Mouse (Mus musculus): ENCODE measurements around the gene Rab36. TPM values are rescaled to one million over a fixed set of nuclear protein-coding genes. Genes with fewer than 3 reads are reported as not detected.

Rab36 gene
- polyA plus RNA-seq, 1 experiment: 19.3 TPM

GRCm38 (mm10) chr10:75056255-75056654, 19.4 kb downstream of the Rab36 start:
- no peak for TF ChIP-seq CTCF (IDR thresholded peaks at IDR 0.05; ENCODE audit: insufficient read depth, low read length)
- TF ChIP-seq POLR2A (IDR thresholded peaks at IDR 0.05; ENCODE audit: borderline replicate concordance, extremely low read depth, low read depth, low read length): no peak
- WGBS: 48% methylated on average over 4 of the region's 4 CpGs
- Histone ChIP-seq H3K4me1 (ENCODE audit: control insufficient read depth, insufficient read depth, low read length) (0 out of 2 replicates have a peak, but pooled peaks cover 2% of the 10 kb centered on the region), H3K4me3 (replicated peaks; ENCODE audit: extremely low read depth, low read depth, low read length) (no peak overlapping the region)
- DNase-seq: no peak

GRCm38 (mm10) chr10:75058336-75058735, 21.5 kb downstream of the Rab36 start:
- 60% methylated on average over 8 of the region's 8 CpGs for WGBS
- H3K4me1 ChIP-seq (ENCODE audit: control insufficient read depth, insufficient read depth, low read length): peaks cover 11% of the 10 kb centered on the region
- DNase-seq: peak; percentile 46
- no peak overlapping the region for H3K4me3 ChIP-seq (replicated peaks; ENCODE audit: extremely low read depth, low read depth, low read length)
- TF ChIP-seq POLR2A (IDR thresholded peaks at IDR 0.05; ENCODE audit: borderline replicate concordance, extremely low read depth, low read depth, low read length): no peak
- no peak for TF ChIP-seq CTCF (IDR thresholded peaks at IDR 0.05; ENCODE audit: insufficient read depth, low read length)

DNA sequence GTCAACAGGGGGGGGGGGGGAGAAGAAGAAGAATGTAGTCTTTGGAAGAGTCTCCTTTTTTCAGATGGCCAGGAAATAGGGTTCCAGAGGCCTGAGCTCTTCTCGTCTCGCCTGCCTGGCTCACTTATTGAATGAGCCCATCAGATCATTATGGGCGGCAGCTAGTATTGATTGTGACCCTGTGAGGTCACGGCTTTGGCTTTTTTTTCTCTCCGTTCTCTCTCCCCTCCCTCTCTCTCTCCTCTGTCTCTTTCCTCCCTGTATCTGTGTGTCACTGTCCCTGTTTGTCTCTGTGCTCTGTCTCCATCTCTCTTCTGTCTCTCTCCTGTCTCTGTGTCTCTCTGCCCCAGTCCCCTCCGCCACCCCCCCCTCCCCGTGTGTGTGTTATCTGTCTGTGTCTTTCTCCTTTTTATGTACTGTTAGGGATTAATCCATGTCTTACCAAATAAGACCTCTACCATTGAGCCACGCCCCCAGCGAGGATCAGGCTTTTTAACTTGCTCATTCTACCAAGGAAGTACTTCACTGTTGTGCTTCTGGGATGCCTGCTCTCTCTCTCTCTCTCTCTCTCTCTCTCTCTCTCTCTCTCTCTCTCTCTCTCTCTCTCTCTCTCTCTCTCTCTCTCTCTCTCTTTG, 22.0 kb downstream of the Rab36 start:
- H3K4me3 ChIP-seq (replicated peaks; ENCODE audit: extremely low read depth, low read depth, low read length): no peak overlapping the region
- no peak for DNase-seq
- 41% methylated on average over 9 of the region's 9 CpGs for WGBS
- H3K4me1 ChIP-seq (ENCODE audit: control insufficient read depth, insufficient read depth, low read length): peaks cover 14% of the 10 kb centered on the region
- TF ChIP-seq POLR2A (IDR thresholded peaks at IDR 0.05; ENCODE audit: borderline replicate concordance, extremely low read depth, low read depth, low read length): no peak
- TF ChIP-seq CTCF (IDR thresholded peaks at IDR 0.05; ENCODE audit: insufficient read depth, low read length): no peak

- under 1% methylated on average over 11 of the region's 11 CpGs for WGBS
- TF ChIP-seq CTCF (IDR thresholded peaks at IDR 0.05; ENCODE audit: insufficient read depth, low read length) (peak; percentile 88), POLR2A (IDR thresholded peaks at IDR 0.05; ENCODE audit: borderline replicate concordance, extremely low read depth, low read depth, low read length) (no peak)
- Histone ChIP-seq H3K4me3 (replicated peaks; ENCODE audit: extremely low read depth, low read depth, low read length) (no peak overlapping the region), H3K4me1 (ENCODE audit: control insufficient read depth, insufficient read depth, low read length) (peaks cover 14% of the 10 kb centered on the region)
- DNase-seq: peak; percentile 70
These were observed 22.5 kb downstream of the Rab36 start for GRCm38 (mm10) chr10:75059396-75059795.

GRCm38 (mm10) chr10:75060217-75060842, 23.5 kb downstream of the Rab36 start, which contains the start of gene Bcr:
Gene Bcr (plus strand): TSS chr10:75060592.
- peak; percentile 81 for DNase-seq
- Histone ChIP-seq H3K4me1 (ENCODE audit: control insufficient read depth, insufficient read depth, low read length) (peaks cover 12% of the 10 kb centered on the region), H3K4me3 (replicated peaks; ENCODE audit: extremely low read depth, low read depth, low read length) (peak within 1 kb of the TSS; percentile 75)
- TF ChIP-seq POLR2A (IDR thresholded peaks at IDR 0.05; ENCODE audit: borderline replicate concordance, extremely low read depth, low read depth, low read length) (peak; percentile 67; the same call in 1 of the 2 replicates), CTCF (IDR thresholded peaks at IDR 0.05; ENCODE audit: insufficient read depth, low read length) (no peak)
- 1% methylated on average over 73 of the region's 73 CpGs for WGBS

GRCm38 (mm10) chr10:75060843-75061235, 24.0 kb downstream of the Rab36 start:
- peaks cover 16% of the 10 kb centered on the region for H3K4me1 ChIP-seq (ENCODE audit: control insufficient read depth, insufficient read depth, low read length)
- under 1% methylated on average over 48 of the region's 48 CpGs for WGBS
- DNase-seq: peak; percentile 44
- no peak for TF ChIP-seq POLR2A (IDR thresholded peaks at IDR 0.05; ENCODE audit: borderline replicate concordance, extremely low read depth, low read depth, low read length)
- TF ChIP-seq CTCF (IDR thresholded peaks at IDR 0.05; ENCODE audit: insufficient read depth, low read length): no peak
- H3K4me3 ChIP-seq (replicated peaks; ENCODE audit: extremely low read depth, low read depth, low read length): peak overlapping the region; percentile 75

DNA sequence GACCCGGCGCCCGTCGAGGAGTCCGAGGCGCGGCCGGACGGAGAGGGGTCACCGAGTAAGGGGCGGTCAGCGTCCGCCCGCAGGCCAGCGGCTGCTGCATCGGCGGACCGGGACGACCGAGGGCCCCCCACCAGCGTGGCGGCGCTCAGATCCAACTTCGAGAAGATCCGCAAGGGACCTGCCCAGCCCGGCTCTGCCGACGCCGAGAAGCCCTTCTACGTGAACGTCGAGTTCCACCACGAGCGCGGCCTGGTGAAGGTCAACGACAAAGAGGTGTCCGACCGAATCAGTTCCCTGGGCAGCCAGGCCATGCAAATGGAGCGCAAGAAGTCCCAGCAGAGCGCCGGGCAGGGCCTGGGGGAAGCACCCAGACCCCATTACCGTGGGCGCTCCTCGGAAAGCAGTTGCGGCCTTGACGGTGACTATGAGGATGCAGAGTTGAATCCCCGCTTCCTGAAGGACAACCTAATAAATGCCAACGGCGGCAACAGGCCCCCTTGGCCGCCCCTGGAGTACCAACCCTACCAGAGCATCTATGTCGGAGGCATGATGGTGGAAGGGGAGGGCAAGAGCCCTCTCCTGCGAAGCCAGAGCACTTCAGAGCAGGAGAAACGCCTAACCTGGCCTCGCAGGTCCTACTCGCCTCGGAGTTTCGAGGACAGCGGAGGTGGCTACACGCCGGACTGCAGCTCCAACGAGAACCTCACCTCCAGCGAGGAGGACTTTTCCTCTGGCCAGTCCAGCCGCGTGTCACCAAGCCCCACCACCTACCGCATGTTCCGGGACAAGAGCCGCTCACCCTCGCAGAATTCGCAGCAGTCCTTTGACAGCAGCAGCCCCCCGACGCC, 24.7 kb downstream of the Rab36 start:
- Histone ChIP-seq H3K4me3 (replicated peaks; ENCODE audit: extremely low read depth, low read depth, low read length) (peak overlapping the region; percentile 75), H3K4me1 (ENCODE audit: control insufficient read depth, insufficient read depth, low read length) (peaks cover 17% of the 10 kb centered on the region)
- 8% methylated on average over 71 of the region's 71 CpGs for WGBS
- TF ChIP-seq POLR2A (IDR thresholded peaks at IDR 0.05; ENCODE audit: borderline replicate concordance, extremely low read depth, low read depth, low read length): no peak
- TF ChIP-seq CTCF (IDR thresholded peaks at IDR 0.05; ENCODE audit: insufficient read depth, low read length): no peak
- peak; percentile 47 for DNase-seq

GRCm38 (mm10) chr10:75062189-75062561, 25.3 kb downstream of the Rab36 start:
- DNase-seq: peak; percentile 82
- WGBS: 19% methylated on average over 6 of the region's 6 CpGs
- Histone ChIP-seq H3K4me3 (replicated peaks; ENCODE audit: extremely low read depth, low read depth, low read length) (peak overlapping the region; percentile 75), H3K4me1 (ENCODE audit: control insufficient read depth, insufficient read depth, low read length) (peaks cover 19% of the 10 kb centered on the region)
- TF ChIP-seq POLR2A (IDR thresholded peaks at IDR 0.05; ENCODE audit: borderline replicate concordance, extremely low read depth, low read depth, low read length) (peak; percentile 29; the same call in 1 of the 2 replicates), CTCF (IDR thresholded peaks at IDR 0.05; ENCODE audit: insufficient read depth, low read length) (no peak)

DNA sequence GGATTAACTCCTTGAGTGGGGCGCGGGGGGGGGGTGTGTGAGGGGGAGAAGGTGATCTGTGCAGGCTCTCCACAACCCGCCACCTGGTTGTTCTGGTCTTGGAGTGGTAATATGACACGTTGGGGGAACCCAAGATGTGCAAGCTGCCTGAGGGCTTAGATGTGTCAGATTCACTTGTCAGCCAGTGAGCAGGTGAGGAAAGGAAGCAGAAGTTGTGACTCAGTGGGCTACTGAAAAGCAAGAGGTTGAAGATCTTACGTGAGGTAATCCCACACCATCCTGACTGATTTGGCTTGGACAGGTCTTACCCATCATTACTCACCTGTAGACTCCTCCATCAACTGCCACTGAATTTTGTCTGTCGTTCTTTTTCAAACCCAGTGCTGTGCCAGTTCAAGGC, 25.8 kb downstream of the Rab36 start:
- TF ChIP-seq POLR2A (IDR thresholded peaks at IDR 0.05; ENCODE audit: borderline replicate concordance, extremely low read depth, low read depth, low read length) (no peak), CTCF (IDR thresholded peaks at IDR 0.05; ENCODE audit: insufficient read depth, low read length) (no peak)
- H3K4me1 ChIP-seq (ENCODE audit: control insufficient read depth, insufficient read depth, low read length): peaks cover 19% of the 10 kb centered on the region
- H3K4me3 ChIP-seq (replicated peaks; ENCODE audit: extremely low read depth, low read depth, low read length): peak overlapping the region; percentile 75
- DNase-seq: no peak
- 39% methylated on average over 6 of the region's 6 CpGs for WGBS
